Mouse (Mus musculus): ENCODE measurements around the gene Tmem184a.

- no peak for TF ChIP-seq CTCF (IDR thresholded peaks at IDR 0.05; ENCODE audit: low read depth, low read length)
- no peak for TF ChIP-seq POLR2A (IDR thresholded peaks at IDR 0.05; ENCODE audit: insufficient read depth, low read length)
Observed at GRCm38 (mm10) chr5:139804573-139805111, 15.1 kb downstream of the Tmem184a start.
